Mouse (Mus musculus): ENCODE measurements around the gene Grk2. TPM values are rescaled to one million over a fixed set of nuclear protein-coding genes. Genes with fewer than 3 reads are reported as not detected.

Gene Grk2
- polyA plus RNA-seq, 1 experiment from 2014 or later: 13.7 TPM

DNA sequence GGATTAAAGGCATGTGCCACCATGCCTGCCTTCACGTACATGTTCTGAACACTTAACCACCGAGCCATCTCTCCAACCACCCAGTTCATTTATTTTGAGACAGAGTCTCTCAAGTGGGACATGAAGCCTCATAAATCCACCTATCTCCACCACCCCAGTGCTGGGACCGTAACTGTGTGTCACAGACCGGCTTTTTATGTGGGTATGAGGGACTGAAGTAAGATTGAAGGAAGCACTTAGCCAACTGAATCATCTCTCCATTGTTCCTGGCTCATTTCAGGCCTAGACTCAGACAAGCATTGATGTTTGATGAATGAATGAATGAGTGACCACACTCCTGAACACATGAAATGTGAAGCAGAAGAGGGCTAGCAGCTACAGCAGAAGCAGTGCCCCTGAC is 3.3 kb upstream of the Grk2 start:
- Histone ChIP-seq H3K4me2 (ENCODE audit: low read depth, low read length) (no peak overlapping the region), H3K4me3 (ENCODE audit: low read length) (no peak overlapping the region)
- 86% methylated on average over 4 of the region's 4 CpGs for WGBS

DNA sequence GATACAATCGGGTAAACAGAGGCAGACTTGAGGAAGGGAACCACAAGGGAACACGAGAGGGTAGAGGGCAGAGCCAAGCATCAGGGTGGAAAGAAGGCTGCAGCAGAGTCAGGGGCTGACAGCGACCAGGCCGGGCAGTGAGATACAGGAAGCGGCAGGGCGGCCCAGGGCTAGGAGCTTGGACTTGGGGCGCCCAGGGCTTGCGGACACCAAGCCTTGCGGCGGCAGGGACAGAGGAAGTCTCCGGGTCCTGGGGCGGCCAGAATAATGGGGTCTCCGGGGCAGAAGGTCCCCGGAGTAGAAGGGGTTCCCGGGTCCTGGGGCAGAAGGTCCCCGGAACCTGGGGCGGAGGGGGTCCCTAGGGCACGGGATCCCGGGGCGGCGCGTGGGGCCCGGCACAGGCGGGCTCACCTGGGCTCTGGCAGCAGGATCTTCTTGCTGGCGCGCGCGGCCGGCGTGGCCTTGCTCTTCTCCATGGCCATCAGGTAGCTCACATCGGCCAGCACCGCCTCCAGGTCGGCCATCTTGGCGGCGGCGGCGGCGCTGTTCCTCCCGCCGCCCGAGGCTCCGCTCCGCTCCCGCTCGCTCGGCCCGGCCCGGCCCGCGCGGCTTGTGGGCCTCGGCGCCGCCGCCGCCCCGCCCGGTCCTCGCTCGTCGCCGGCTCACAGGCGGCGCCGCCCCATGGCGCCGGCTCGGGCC is 382 bp downstream of the Grk2 start:
- H3K4me3 ChIP-seq (ENCODE audit: low read length): peak overlapping the region; percentile 99
- H3K4me2 ChIP-seq (ENCODE audit: low read depth, low read length): peak overlapping the region; percentile 71
- peaks cover 48% of the 10 kb centered on the region for H3K4me1 ChIP-seq (replicated peaks; ENCODE audit: control insufficient read depth, insufficient read depth, low read length)
- H3K27me3 ChIP-seq (ENCODE audit: control insufficient read depth, insufficient read depth, low read depth, low read length): no peaks in the 10 kb centered on the region
- peak; percentile 64 for ATAC-seq (ENCODE audit: low read depth)
- peak overlapping the region; percentile 85 for H3K27ac ChIP-seq (ENCODE audit: low read length)
- H3K36me3 ChIP-seq (ENCODE audit: control insufficient read depth, insufficient read depth, low read length): no peaks in the 10 kb centered on the region
- peak overlapping the region; percentile 99 for H3K9ac ChIP-seq (ENCODE audit: low read length)
- under 1% methylated on average over 61 of the region's 68 CpGs for WGBS
- no peaks in the 10 kb centered on the region for H3K9me3 ChIP-seq (ENCODE audit: control insufficient read depth, low read length)

More for the DNA sequence above, 3.3 kb upstream of the Grk2 start:
- H3K27ac ChIP-seq (ENCODE audit: low read length): no peak overlapping the region
- no peaks in the 10 kb centered on the region for H3K9me3 ChIP-seq (ENCODE audit: control insufficient read depth, low read length)
- peaks cover 12% of the 10 kb centered on the region for H3K4me1 ChIP-seq (replicated peaks; ENCODE audit: control insufficient read depth, insufficient read depth, low read length)
- H3K36me3 ChIP-seq (ENCODE audit: control insufficient read depth, insufficient read depth, low read length): no peaks in the 10 kb centered on the region; the same call in 1 of the 2 replicates
- H3K9ac ChIP-seq (ENCODE audit: low read length): no peak overlapping the region
- no peak for ATAC-seq (ENCODE audit: low read depth)
- H3K27me3 ChIP-seq (ENCODE audit: control insufficient read depth, insufficient read depth, low read depth, low read length): no peaks in the 10 kb centered on the region

DNA sequence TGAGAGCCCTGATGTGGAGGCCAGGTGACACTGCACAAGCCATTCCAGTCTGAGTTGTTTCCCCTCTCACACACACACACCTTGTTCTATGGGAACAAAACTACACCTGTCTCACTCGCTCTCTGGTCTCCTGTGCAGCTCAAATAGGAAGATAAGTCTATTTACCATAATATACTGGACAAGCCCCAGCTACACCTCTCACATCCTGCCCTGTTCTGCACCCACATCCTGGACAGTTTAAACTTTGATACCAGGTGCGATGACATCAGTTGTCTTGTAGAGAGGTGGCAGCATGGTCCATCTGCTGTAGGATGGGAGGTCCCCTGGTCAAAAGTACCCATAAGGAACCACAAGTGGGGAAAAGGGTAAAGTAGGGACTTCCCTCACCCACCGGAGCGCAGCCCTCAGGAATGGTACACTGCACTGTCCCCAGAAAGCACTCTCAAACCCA is 1.1 kb downstream of the Grk2 start:
- no peak for ATAC-seq (ENCODE audit: low read depth)

DNA sequence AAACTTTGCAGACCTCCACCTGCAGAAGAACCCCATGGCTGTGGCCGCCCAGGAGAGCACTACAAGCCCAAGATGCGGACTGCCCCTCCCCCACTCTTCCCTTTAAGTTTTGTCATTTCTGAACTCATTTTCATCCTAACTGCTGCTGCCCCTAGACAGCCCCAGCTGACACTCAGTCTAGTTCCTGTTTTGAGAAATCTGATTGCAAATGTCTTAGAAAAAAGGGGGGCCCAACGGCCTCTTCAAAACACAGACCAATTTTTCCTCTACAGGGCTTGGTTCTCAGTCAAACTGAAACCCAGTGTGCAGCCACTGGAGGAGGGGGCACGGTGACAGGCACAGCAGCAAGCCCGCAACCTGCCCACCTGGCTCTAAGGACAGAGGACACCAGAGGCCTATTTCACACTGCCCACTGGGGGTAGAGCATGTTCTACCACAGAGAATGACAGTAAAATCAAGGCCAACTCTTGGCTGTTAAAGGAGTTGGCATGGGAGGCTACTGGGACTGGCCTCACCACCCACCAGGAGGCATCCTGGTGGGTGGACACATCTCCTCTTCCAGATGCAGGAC is 1.7 kb downstream of the Grk2 start:
- ATAC-seq (ENCODE audit: low read depth): no peak
- Histone ChIP-seq H3K36me3 (ENCODE audit: control insufficient read depth, insufficient read depth, low read length) (no peaks in the 10 kb centered on the region), H3K27me3 (ENCODE audit: control insufficient read depth, insufficient read depth, low read depth, low read length) (no peaks in the 10 kb centered on the region), H3K4me3 (ENCODE audit: low read length) (peak overlapping the region; percentile 99), H3K4me2 (ENCODE audit: low read depth, low read length) (peak overlapping the region; percentile 71), H3K4me1 (replicated peaks; ENCODE audit: control insufficient read depth, insufficient read depth, low read length) (peaks cover 55% of the 10 kb centered on the region), H3K9me3 (ENCODE audit: control insufficient read depth, low read length) (no peaks in the 10 kb centered on the region), H3K9ac (ENCODE audit: low read length) (peak overlapping the region; percentile 40; the same call in 1 of the 2 replicates), H3K27ac (ENCODE audit: low read length) (peak overlapping the region; percentile 7)
- WGBS: 52% methylated on average over 5 of the region's 5 CpGs

More for the DNA sequence above, 1.1 kb downstream of the Grk2 start:
- WGBS: 35% methylated on average over 4 of the region's 4 CpGs
- Histone ChIP-seq H3K4me2 (ENCODE audit: low read depth, low read length) (peak overlapping the region; percentile 71), H3K4me1 (replicated peaks; ENCODE audit: control insufficient read depth, insufficient read depth, low read length) (peaks cover 55% of the 10 kb centered on the region), H3K9ac (ENCODE audit: low read length) (peak overlapping the region; percentile 99), H3K27ac (ENCODE audit: low read length) (peak overlapping the region; percentile 85), H3K27me3 (ENCODE audit: control insufficient read depth, insufficient read depth, low read depth, low read length) (no peaks in the 10 kb centered on the region), H3K4me3 (ENCODE audit: low read length) (peak overlapping the region; percentile 99), H3K9me3 (ENCODE audit: control insufficient read depth, low read length) (no peaks in the 10 kb centered on the region), H3K36me3 (ENCODE audit: control insufficient read depth, insufficient read depth, low read length) (no peaks in the 10 kb centered on the region)

DNA sequence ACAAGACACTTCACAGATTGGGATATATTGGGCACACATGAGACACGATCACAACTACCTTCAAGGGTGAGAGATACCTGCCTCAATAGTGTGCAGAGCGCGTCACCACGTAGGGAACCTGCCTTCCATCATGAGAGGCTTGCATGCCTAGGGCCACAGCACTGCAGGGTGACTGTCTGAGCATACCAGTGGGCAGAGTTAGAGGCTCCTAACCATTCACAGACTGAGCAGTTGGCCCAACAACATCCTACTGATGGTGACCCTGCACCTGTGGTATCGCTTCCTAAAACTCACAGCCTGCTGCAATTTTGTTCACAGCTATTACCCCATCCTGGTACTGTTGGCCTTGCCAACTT is 2.4 kb downstream of the Grk2 start:
- no peak overlapping the region for H3K27ac ChIP-seq (ENCODE audit: low read length)
- WGBS: 90% methylated on average over 5 of the region's 5 CpGs
- peaks cover 55% of the 10 kb centered on the region for H3K4me1 ChIP-seq (replicated peaks; ENCODE audit: control insufficient read depth, insufficient read depth, low read length)
- H3K9ac ChIP-seq (ENCODE audit: low read length): no peak overlapping the region
- ATAC-seq (ENCODE audit: low read depth): no peak
- no peaks in the 10 kb centered on the region for H3K9me3 ChIP-seq (ENCODE audit: control insufficient read depth, low read length)
- H3K4me2 ChIP-seq (ENCODE audit: low read depth, low read length): peak overlapping the region; percentile 22; the same call in 1 of the 2 replicates
- no peaks in the 10 kb centered on the region for H3K36me3 ChIP-seq (ENCODE audit: control insufficient read depth, insufficient read depth, low read length)
- H3K27me3 ChIP-seq (ENCODE audit: control insufficient read depth, insufficient read depth, low read depth, low read length): no peaks in the 10 kb centered on the region
- H3K4me3 ChIP-seq (ENCODE audit: low read length): no peak overlapping the region

DNA sequence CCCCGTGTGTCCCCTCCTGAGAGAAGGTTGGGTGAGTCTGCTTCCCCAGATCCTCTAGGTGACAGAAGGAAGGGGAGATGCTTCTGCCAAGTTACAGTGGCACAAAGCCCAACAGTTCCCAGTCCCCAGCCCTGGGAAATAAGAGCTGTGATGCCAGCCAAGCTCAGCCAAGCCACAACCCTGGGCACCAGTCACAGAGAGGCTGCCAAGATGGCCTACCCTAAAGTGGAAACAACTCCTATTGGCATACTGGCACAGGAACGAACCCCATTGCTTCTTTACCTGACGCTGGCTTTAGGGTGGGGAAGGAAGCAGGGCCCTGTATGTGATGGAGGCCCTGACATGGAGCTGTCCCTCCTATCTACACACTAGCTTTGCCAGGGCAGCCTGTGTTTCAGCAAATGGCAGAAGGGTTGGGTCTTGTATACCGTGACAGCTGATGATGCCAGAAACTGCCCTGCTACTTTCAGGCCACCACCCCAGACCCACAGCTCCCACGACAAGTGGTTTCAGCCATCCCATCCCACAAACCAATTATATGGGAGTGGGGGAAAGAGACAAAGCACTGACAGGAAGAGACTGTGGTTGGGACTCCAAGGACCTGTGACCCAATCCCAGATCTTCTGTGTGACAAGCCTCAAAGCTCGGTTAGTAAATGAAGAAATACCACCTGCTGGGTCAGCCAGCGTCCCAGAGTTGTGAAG is 2.9 kb downstream of the Grk2 start:
- ATAC-seq (ENCODE audit: low read depth): no peak
- no peaks in the 10 kb centered on the region for H3K9me3 ChIP-seq (ENCODE audit: control insufficient read depth, low read length)
- 62% methylated on average over 7 of the region's 7 CpGs for WGBS
- no peaks in the 10 kb centered on the region for H3K36me3 ChIP-seq (ENCODE audit: control insufficient read depth, insufficient read depth, low read length)
- peak overlapping the region; percentile 46 for H3K4me2 ChIP-seq (ENCODE audit: low read depth, low read length)
- H3K9ac ChIP-seq (ENCODE audit: low read length): peak overlapping the region; percentile 43
- H3K27ac ChIP-seq (ENCODE audit: low read length): peak overlapping the region; percentile 64
- no peaks in the 10 kb centered on the region for H3K27me3 ChIP-seq (ENCODE audit: control insufficient read depth, insufficient read depth, low read depth, low read length)
- H3K4me3 ChIP-seq (ENCODE audit: low read length): peak overlapping the region; percentile 9; the same call in 1 of the 2 replicates
- H3K4me1 ChIP-seq (replicated peaks; ENCODE audit: control insufficient read depth, insufficient read depth, low read length): peaks cover 55% of the 10 kb centered on the region

DNA sequence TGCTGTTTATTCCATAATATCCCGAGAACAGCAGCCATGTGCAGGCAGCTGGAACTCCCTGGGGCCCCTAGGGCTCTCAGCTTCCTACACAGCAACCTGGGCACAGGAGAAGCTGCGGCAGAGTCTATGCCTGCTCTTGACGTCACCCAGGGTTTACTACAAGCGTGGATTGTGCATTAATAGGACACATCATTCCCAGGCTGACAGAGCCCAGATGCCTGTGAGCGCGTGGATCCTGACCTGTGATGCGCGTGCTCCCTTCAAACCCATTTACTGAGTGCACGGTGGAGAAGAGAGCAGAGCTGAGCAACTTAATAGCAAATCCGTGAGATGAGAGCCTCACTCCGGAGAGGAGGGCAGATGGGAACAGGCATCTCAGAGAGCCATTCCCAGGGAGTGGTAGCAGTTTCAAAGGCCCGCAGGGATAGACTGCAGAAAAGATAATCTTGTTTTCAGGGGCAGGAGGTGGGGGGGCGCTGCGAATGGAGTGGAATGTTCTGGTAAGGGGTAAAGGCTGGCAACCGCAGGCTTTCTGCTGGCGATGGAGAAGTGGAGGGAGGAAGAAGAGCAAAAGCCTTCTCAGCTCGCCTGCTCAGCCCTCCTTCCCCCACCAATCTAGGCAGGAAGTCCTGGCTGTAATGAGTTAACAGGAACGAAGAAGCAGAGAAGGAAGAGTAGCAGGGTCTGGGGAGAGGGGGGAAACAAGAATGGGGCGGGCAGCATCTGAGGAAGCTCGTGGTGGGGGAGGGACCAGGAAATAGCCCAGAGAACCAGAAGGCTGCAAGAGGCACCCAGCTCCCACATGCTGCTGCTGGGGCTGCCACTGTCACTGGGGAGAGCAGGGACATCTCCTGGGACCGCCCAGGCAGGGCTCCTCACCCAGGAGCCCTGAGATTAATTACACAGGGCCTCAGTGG is 4.0 kb downstream of the Grk2 start:
- peak overlapping the region; percentile 43 for H3K9ac ChIP-seq (ENCODE audit: low read length)
- 24% methylated on average over 21 of the region's 21 CpGs for WGBS
- H3K4me3 ChIP-seq (ENCODE audit: low read length): peak overlapping the region; percentile 14; the same call in 1 of the 2 replicates

DNA sequence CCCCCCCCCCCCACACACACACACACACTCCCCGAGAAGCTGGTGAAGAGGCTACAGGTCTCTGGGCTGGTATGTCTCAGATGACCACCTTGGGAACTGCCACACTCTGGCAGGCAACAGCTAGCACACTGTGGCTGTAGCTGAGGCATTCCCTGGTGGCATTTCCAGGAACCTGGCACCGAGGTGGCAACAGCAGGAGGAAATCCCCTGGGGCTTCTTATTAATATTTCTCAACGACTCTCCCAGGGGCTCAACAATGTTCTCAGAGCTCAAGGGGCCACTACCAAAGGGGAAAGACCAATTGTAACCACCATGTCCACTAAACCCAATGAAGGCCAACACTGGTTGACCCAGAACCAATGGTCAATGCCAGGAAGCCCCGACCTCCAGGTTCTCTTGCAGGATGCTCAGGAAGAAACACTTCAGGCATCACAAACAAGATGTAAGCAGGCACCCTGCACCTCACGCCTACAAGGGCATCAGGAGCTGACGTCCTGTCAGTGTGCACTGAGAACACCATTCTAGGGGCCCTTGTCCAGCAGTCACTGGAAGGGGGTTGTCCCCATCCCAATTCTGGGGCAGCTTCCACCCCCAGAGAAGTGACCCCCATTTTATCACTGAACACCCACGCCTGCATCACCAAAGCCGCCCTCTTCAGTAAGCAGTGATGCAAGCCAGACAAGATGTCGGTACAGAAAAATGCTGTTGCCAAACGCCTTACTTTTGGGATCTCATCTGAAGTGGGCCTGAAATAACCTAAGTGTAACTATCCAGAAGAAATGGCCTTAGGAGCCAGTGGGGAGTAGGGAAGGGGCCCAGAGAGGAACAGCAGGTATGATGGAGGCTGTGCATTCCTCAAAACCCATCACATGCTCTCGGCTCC is 4.9 kb downstream of the Grk2 start:
- Histone ChIP-seq H3K4me3 (ENCODE audit: low read length) (no peak overlapping the region), H3K27me3 (ENCODE audit: control insufficient read depth, insufficient read depth, low read depth, low read length) (no peaks in the 10 kb centered on the region), H3K4me2 (ENCODE audit: low read depth, low read length) (no peak overlapping the region), H3K9me3 (ENCODE audit: control insufficient read depth, low read length) (no peaks in the 10 kb centered on the region), H3K4me1 (replicated peaks; ENCODE audit: control insufficient read depth, insufficient read depth, low read length) (peaks cover 51% of the 10 kb centered on the region), H3K9ac (ENCODE audit: low read length) (peak overlapping the region; percentile 43; the same call in 1 of the 2 replicates), H3K27ac (ENCODE audit: low read length) (peak overlapping the region; percentile 78), H3K36me3 (ENCODE audit: control insufficient read depth, insufficient read depth, low read length) (no peaks in the 10 kb centered on the region)
- 55% methylated on average over 11 of the region's 11 CpGs for WGBS
- ATAC-seq (ENCODE audit: low read depth): no peak

More for the DNA sequence above, 4.0 kb downstream of the Grk2 start:
- no peaks in the 10 kb centered on the region for H3K36me3 ChIP-seq (ENCODE audit: control insufficient read depth, insufficient read depth, low read length)
- no peaks in the 10 kb centered on the region for H3K27me3 ChIP-seq (ENCODE audit: control insufficient read depth, insufficient read depth, low read depth, low read length)
- peak; percentile 32 for ATAC-seq (ENCODE audit: low read depth)
- peaks cover 55% of the 10 kb centered on the region for H3K4me1 ChIP-seq (replicated peaks; ENCODE audit: control insufficient read depth, insufficient read depth, low read length)
- peak overlapping the region; percentile 78 for H3K27ac ChIP-seq (ENCODE audit: low read length)
- H3K4me2 ChIP-seq (ENCODE audit: low read depth, low read length): peak overlapping the region; percentile 46
- H3K9me3 ChIP-seq (ENCODE audit: control insufficient read depth, low read length): no peaks in the 10 kb centered on the region

Measured in lung, embryonic 16.5 days (tissue).